Mouse (Mus musculus) 3134 (cell line): ENCODE data around the gene Glrp1.

Source experiments
- DNase-seq: peaks from one replicate; pipeline ENCODE4 v3.0.0-alpha.2; 2011; ENCODE audit warnings: low spot score; ENCODE audit not compliant: insufficient read length; ENCODE audit errors: extremely low read depth

Gene Glrp1

GRCm38 (mm10) chr1:88509789-88510188 is at the start of gene Glrp1:
Gene Glrp1, minus strand, starts transcription at chr1:88510066.
- no peak for DNase-seq

- DNase-seq = no peak
These were observed 49.4 kb upstream of the Glrp1 start for GRCm38 (mm10) chr1:88559258-88559657.

- DNase-seq = no peak
These were observed 48.9 kb upstream of the Glrp1 start for GRCm38 (mm10) chr1:88558793-88559192.

GRCm38 (mm10) chr1:88556401-88556800 is 46.5 kb upstream of the Glrp1 start:
- peak; percentile 78 for DNase-seq

GRCm38 (mm10) chr1:88553500-88554187 is 43.8 kb upstream of the Glrp1 start:
- no peak for DNase-seq

GRCm38 (mm10) chr1:88549263-88549662 is 39.4 kb upstream of the Glrp1 start:
- no peak for DNase-seq

GRCm38 (mm10) chr1:88547172-88547571 is 37.3 kb upstream of the Glrp1 start:
- DNase-seq = no peak

- DNase-seq = no peak
These were observed 33.7 kb upstream of the Glrp1 start for GRCm38 (mm10) chr1:88543608-88544007.

- peak; percentile 51 for DNase-seq
These were observed 30.0 kb upstream of the Glrp1 start for GRCm38 (mm10) chr1:88539823-88540222.

GRCm38 (mm10) chr1:88539256-88539655 is 29.4 kb upstream of the Glrp1 start:
- no peak for DNase-seq

- DNase-seq = no peak
These were observed 26.4 kb upstream of the Glrp1 start for GRCm38 (mm10) chr1:88536308-88536707.

GRCm38 (mm10) chr1:88534091-88534490 is 24.2 kb upstream of the Glrp1 start:
- peak; percentile 73 for DNase-seq

- peak; percentile 65 for DNase-seq
These were observed 16.3 kb upstream of the Glrp1 start for GRCm38 (mm10) chr1:88526161-88526560.

- DNase-seq = peak; percentile 27
These were observed 15.8 kb upstream of the Glrp1 start for GRCm38 (mm10) chr1:88525622-88526021.

GRCm38 (mm10) chr1:88521170-88521747 is 11.4 kb upstream of the Glrp1 start:
- no peak for DNase-seq

- DNase-seq = no peak
These were observed 3.7 kb upstream of the Glrp1 start for GRCm38 (mm10) chr1:88513613-88514012.

- no peak for DNase-seq
These were observed 2.0 kb downstream of the Glrp1 start for GRCm38 (mm10) chr1:88507886-88508285.

GRCm38 (mm10) chr1:88507214-88507613 is 2.7 kb downstream of the Glrp1 start:
- DNase-seq = no peak

- DNase-seq = no peak
These were observed 3.5 kb downstream of the Glrp1 start for GRCm38 (mm10) chr1:88506412-88506811.

- DNase-seq = no peak
These were observed 4.2 kb downstream of the Glrp1 start for GRCm38 (mm10) chr1:88505697-88506096.

- DNase-seq = no peak
These were observed 5.3 kb downstream of the Glrp1 start for GRCm38 (mm10) chr1:88504531-88504945.

GRCm38 (mm10) chr1:88502822-88503221 is 7.0 kb downstream of the Glrp1 start:
- DNase-seq = no peak
